Mouse (Mus musculus) neural tube, embryonic 15.5 days (tissue): ENCODE results near the gene Wdr82. TPM values are rescaled to one million over a fixed set of nuclear protein-coding genes. Genes with fewer than 3 reads are reported as not detected.

Experiments
- ATAC-seq: fragments of 200-750 bp; cut with Nextera tagmentation; 2 replicates; pipeline ENCODE4 v1.8.0; 2017; ENCODE audit warnings: mild to moderate bottlenecking, moderate TSS enrichment, moderate library complexity; ENCODE audit not compliant: low FRiP score
- H3K27ac ChIP-seq: fragments of 300-500 bp; sonication (generic); replicated peaks from 2 replicates; pipeline ENCODE4 v1.5.1; 2015; ENCODE audit warnings: mild to moderate bottlenecking, inconsistent platforms
- H3K27me3 ChIP-seq: fragments of 300-500 bp; sonication (generic); replicated peaks from 2 replicates; pipeline ENCODE4 v1.6.1; 2015; ENCODE audit warnings: inconsistent platforms
- H3K36me3 ChIP-seq: fragments of 300-500 bp; sonication (generic); 2 replicates; pipeline ENCODE4 v1.6.1; 2015; ENCODE audit warnings: inconsistent platforms
- H3K4me1 ChIP-seq: fragments of 300-500 bp; sonication (generic); 2 replicates; pipeline ENCODE4 v1.6.1; 2015; ENCODE audit warnings: inconsistent platforms
- H3K4me2 ChIP-seq: fragments of 300-500 bp; sonication (generic); 2 replicates; pipeline ENCODE4 v1.6.1; 2015; ENCODE audit warnings: inconsistent platforms, mild to moderate bottlenecking, moderate library complexity
- H3K4me3 ChIP-seq: fragments of 300-500 bp; sonication (generic); replicated peaks from 2 replicates; pipeline ENCODE4 v1.5.1; 2015; ENCODE audit warnings: mild to moderate bottlenecking, inconsistent platforms
- H3K9ac ChIP-seq: fragments of 300-500 bp; sonication (generic); replicated peaks from 2 replicates; pipeline ENCODE4 v1.6.1; 2015; ENCODE audit warnings: mild to moderate bottlenecking, inconsistent platforms
- H3K9me3 ChIP-seq: fragments of 300-500 bp; sonication (generic); replicated peaks from 2 replicates; pipeline ENCODE4 v1.6.1; 2016; ENCODE audit warnings: inconsistent platforms
- WGBS: fragments of 180-500 bp; shearing (Covaris S2); methylation state at CpG from one replicate; pipeline ENCODE4 v1.1.7; 2015; ENCODE audit warnings: mixed read lengths; 5-methylcytosine and 5-hydroxymethylcytosine counted together
- polyA plus RNA-seq: library from polyadenylated mRNA; unstranded; fragments of >200 nt; fragmentation: Nextera tagmentation; extraction: Ambion mirVana; gene quantifications from 2 replicates; pipeline ENCODE4 v1.2.1, GENCODE M21; 2015

Wdr82 gene
- polyA plus RNA-seq, 1 experiment from 2014 or later = 32.1 TPM

DNA sequence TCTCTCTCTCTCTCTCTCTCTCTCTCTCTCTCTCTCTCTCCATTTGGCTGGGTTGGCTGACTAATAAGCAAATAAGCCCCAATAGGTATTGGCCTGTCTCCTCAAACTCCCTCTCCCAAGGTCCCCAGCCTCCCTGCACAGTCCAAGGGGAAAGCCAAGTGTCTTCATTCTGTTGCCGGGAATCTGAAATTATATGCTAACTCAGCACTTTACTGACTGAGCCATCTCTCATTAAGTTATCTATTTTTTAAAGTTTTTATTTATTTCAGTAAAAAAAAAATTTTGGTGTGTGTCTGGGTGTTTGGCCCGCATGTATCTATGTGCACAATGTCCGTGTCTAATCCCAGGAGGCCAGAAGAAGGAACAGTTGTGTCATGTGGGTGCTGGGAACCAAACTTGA is 31.2 kb downstream of the Wdr82 start:
- peaks cover 58% of the 10 kb centered on the region for H3K4me1 ChIP-seq
- peak overlapping the region; percentile 70 for H3K4me2 ChIP-seq
- no peaks in the 10 kb centered on the region for H3K27me3 ChIP-seq
- no peak overlapping the region for H3K27ac ChIP-seq
- H3K4me3 ChIP-seq = peak overlapping the region; percentile 79; the same call in 1 of the 2 replicates
- no peak overlapping the region for H3K9ac ChIP-seq
- no peaks in the 10 kb centered on the region for H3K36me3 ChIP-seq
- H3K9me3 ChIP-seq = no peaks in the 10 kb centered on the region
- 84% methylated on average over 3 of the region's 3 CpGs for WGBS
- no peak for ATAC-seq

DNA sequence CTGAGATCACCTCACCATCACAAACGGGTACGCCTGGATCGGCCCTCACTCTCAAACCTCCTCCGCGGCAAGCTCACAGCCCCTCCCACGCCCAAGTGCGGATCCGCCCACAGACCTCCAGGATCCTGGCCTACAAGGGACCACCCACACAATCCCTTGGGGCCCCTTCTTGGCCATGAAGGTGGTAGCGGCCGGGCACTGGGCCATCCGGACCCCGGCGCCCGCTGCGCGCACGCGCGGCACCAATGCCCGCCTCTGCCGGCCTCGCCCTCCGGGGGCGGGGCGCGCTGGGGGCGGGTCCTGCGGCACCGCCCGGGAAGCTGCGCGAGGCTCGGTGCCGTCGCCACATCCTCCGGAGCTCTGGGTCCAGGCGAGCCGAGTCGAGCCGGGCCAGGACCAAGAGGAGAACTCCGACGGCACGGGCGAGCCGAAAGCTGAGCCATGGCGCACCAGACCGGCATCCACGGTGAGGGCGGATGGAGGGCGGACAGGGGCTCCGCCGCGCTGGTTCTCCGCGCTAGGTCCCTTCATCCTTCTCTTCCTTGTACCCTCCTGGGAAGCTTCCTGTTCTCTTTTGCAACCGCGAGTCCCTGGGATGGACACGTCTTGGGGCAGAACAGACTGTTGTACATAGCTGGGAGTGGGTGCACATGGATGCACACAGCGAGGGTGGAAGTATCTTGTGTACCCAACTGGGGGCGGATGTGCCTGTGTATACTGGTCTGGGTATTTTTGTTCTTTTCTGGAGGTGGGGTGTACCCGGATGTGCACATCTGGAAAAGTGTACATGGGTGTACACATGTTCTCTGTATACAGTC is 32.3 kb downstream of the Wdr82 start, which contains the start of gene Twf2:
Gene Twf2 (plus strand): TSS at position 290 of the 818 bp plus-strand sequence.
- H3K4me2 ChIP-seq = peak within 1 kb of the TSS; percentile 70
- no peaks in the 10 kb centered on the region for H3K27me3 ChIP-seq
- peak; percentile 88 for ATAC-seq
- no peaks in the 10 kb centered on the region for H3K9me3 ChIP-seq
- peak within 1 kb of the TSS; percentile 83 for H3K27ac ChIP-seq
- peak within 1 kb of the TSS; percentile 79 for H3K9ac ChIP-seq
- H3K4me3 ChIP-seq = peak within 1 kb of the TSS; percentile 79
- H3K4me1 ChIP-seq = peaks cover 57% of the 10 kb centered on the region
- H3K36me3 ChIP-seq = no peaks in the 10 kb centered on the region
- WGBS = 1% methylated on average over 59 of the region's 61 CpGs

DNA sequence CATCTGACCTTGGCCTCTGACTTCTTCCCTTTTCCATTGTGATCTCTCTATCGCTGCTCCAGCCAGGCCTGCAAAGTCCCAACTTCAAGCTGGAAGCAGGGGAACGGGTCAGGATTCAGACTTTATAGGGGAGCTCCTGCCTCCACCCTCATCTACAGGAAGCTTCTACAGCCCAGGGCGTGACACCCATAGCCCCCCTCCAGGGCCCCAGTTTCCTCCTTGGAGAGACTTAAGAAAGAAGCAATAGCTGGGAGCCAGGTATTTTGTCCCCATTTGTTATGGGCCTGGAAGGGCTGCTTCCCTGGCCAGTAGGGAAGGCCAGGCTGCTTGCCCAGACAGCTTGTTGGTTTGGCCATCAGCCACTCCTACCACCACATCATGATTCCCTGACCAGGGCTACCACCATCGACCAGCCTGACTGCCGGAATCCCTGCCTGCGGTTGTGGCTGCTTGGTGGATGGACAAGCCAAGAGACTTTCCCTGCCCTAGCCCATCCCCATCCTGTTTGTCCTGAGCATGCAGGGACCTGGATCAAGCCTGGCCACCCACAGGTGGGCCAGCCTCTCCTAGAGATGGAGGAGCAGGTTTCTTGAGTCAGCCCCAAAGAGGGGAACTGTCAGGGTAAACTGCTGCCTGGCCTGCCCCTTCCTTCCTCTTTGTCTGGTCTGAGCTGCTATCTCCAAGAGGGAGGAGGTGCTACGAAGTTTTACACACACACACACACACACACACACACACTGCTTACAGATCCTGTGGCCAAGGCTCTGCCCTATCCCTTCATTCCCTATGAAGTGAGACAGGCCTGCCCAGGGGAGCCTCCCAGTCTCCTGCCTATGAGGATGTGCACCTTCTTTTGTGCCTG is 33.5 kb downstream of the Wdr82 start:
- peak overlapping the region; percentile 79 for H3K4me3 ChIP-seq

GRCm38 (mm10) chr9:106205713-106206290 is 35.1 kb downstream of the Wdr82 start:
- Histone ChIP-seq H3K36me3 (0 out of 2 replicates have a peak, but pooled peaks cover 6% of the 10 kb centered on the region), H3K4me2 (no peak overlapping the region), H3K27me3 (no peaks in the 10 kb centered on the region), H3K27ac (no peak overlapping the region), H3K9ac (no peak overlapping the region), H3K4me3 (no peak overlapping the region), H3K9me3 (no peaks in the 10 kb centered on the region), H3K4me1 (peaks cover 42% of the 10 kb centered on the region)
- WGBS = 88% methylated on average over 7 of the region's 7 CpGs
- no peak for ATAC-seq

More for the DNA sequence above, 33.5 kb downstream of the Wdr82 start:
- peak overlapping the region; percentile 79 for H3K9ac ChIP-seq
- peaks cover 49% of the 10 kb centered on the region for H3K4me1 ChIP-seq
- H3K27me3 ChIP-seq = no peaks in the 10 kb centered on the region
- 81% methylated on average over 7 of the region's 7 CpGs for WGBS
- ATAC-seq = no peak
- H3K36me3 ChIP-seq = 0 out of 2 replicates have a peak, but pooled peaks cover 4% of the 10 kb centered on the region
- no peaks in the 10 kb centered on the region for H3K9me3 ChIP-seq
- peak overlapping the region; percentile 70 for H3K4me2 ChIP-seq
- H3K27ac ChIP-seq = no peak overlapping the region

DNA sequence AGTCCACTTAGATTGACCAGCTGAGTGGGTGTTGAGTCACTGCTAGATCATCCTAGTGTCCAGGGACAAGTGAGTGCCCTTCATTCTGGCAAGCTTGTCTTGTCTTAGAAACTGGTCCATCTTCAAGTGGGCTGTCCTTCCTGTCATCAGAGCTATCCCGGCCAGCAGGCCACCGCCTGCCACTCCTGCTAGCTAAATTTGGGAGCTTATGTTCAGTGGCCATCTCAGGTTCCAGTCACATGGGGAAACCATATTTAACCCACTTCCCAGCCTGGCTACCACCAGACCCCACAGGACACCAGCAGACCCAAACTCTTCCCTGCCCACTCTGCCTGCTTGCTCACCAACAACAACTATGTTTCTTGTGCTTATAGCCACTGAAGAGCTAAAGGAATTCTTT is 35.8 kb downstream of the Wdr82 start:
- no peak overlapping the region for H3K27ac ChIP-seq
- no peaks in the 10 kb centered on the region for H3K9me3 ChIP-seq
- H3K4me1 ChIP-seq = peaks cover 49% of the 10 kb centered on the region
- no peak overlapping the region for H3K4me2 ChIP-seq
- H3K9ac ChIP-seq = no peak overlapping the region
- H3K27me3 ChIP-seq = no peaks in the 10 kb centered on the region
- H3K36me3 ChIP-seq = 0 out of 2 replicates have a peak, but pooled peaks cover 6% of the 10 kb centered on the region
- ATAC-seq = no peak
- H3K4me3 ChIP-seq = no peak overlapping the region
- 92% methylated on average over 2 of the region's 2 CpGs for WGBS

DNA sequence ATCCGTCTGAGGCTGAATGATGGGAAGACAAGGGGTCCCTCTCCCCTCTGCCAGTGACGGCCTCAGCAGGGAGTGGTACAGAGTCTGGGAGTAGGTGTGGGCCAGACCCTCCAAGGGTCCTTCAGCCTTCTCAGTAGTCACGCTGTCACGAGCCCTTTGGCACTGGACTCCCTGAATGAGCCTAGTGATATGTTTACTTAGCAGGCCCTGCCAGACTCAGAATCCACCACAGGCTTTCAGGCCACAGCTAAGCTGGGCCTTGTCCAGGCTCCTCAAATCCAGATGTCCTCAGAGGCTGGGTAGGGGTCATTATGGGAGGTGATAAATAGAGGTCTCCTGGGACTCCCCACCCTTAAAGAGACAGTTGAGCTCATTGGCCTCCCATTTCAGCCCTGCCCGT is 37.5 kb downstream of the Wdr82 start:
- 87% methylated on average over 5 of the region's 5 CpGs for WGBS
- peaks cover 15% of the 10 kb centered on the region for H3K36me3 ChIP-seq
- no peak overlapping the region for H3K27ac ChIP-seq
- ATAC-seq = no peak
- H3K4me1 ChIP-seq = peaks cover 52% of the 10 kb centered on the region
- H3K27me3 ChIP-seq = no peaks in the 10 kb centered on the region
- H3K4me3 ChIP-seq = no peak overlapping the region
- H3K9me3 ChIP-seq = no peaks in the 10 kb centered on the region
- H3K4me2 ChIP-seq = no peak overlapping the region
- H3K9ac ChIP-seq = no peak overlapping the region

GRCm38 (mm10) chr9:106209954-106210353 is 39.2 kb downstream of the Wdr82 start:
- 92% methylated on average over 4 of the region's 4 CpGs for WGBS
- no peak overlapping the region for H3K4me3 ChIP-seq
- no peak overlapping the region for H3K9ac ChIP-seq
- H3K36me3 ChIP-seq = peaks cover 33% of the 10 kb centered on the region
- no peaks in the 10 kb centered on the region for H3K9me3 ChIP-seq
- H3K4me2 ChIP-seq = no peak overlapping the region
- H3K4me1 ChIP-seq = peaks cover 34% of the 10 kb centered on the region
- ATAC-seq = no peak
- H3K27me3 ChIP-seq = no peaks in the 10 kb centered on the region
- H3K27ac ChIP-seq = no peak overlapping the region

DNA sequence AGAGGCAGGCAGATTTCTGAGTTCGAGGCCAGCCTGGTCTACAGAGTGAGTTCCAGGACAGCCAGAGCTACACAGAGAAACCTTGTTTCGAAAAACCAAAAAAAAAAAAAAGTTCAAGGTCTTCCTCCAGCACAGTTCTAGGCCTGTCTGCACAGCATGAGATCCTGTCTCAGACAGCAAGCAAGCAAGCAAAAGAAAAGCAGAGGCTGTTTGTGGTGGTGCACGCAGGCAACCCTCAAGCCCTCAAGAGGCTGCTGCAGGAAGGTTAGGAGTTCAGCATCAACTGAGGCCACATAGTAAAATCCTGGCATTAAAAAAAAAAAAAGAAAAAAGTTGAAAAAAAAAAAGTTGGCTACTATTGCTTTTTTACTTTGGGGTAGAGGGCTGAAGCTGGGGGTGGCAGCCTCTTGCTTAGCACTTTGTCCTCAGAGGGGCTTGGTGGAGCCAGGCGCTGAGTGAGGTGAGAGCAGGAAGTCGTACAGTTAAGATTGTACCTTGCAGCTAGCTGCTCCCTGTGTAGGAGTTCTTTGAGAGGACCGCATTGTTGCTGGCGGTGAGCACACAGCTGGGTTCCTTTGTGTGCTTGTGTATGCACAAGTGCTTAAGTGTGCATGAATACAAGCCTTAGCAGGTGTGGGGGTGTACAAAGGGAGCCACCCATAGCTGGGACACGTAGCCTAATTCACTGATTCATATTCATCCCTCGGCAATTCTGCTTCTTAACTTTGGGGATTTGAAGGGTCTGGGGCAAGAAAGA is 40.3 kb downstream of the Wdr82 start:
- ATAC-seq = no peak
- peaks cover 26% of the 10 kb centered on the region for H3K4me1 ChIP-seq
- no peak overlapping the region for H3K4me3 ChIP-seq
- peak overlapping the region; percentile 57 for H3K4me2 ChIP-seq
- 37% methylated on average over 9 of the region's 9 CpGs for WGBS
- H3K27ac ChIP-seq = peak overlapping the region; percentile 67; the same call in 1 of the 2 replicates
- peaks cover 39% of the 10 kb centered on the region for H3K36me3 ChIP-seq
- no peaks in the 10 kb centered on the region for H3K27me3 ChIP-seq
- no peaks in the 10 kb centered on the region for H3K9me3 ChIP-seq
- 0 out of 2 replicates have a peak overlapping the region, but pooled peaks have one; percentile 28 for H3K9ac ChIP-seq

- Histone ChIP-seq H3K9ac (0 out of 2 replicates have a peak overlapping the region, but pooled peaks have one; percentile 28), H3K36me3 (peaks cover 43% of the 10 kb centered on the region), H3K4me3 (peak overlapping the region; percentile 29), H3K4me2 (peak overlapping the region; percentile 57), H3K4me1 (peaks cover 17% of the 10 kb centered on the region), H3K9me3 (no peaks in the 10 kb centered on the region), H3K27ac (peak overlapping the region; percentile 67), H3K27me3 (no peaks in the 10 kb centered on the region)
- WGBS = 20% methylated on average over 37 of the region's 37 CpGs
- ATAC-seq = peak; percentile 87
Observed at GRCm38 (mm10) chr9:106211680-106212593, 41.2 kb downstream of the Wdr82 start.

DNA sequence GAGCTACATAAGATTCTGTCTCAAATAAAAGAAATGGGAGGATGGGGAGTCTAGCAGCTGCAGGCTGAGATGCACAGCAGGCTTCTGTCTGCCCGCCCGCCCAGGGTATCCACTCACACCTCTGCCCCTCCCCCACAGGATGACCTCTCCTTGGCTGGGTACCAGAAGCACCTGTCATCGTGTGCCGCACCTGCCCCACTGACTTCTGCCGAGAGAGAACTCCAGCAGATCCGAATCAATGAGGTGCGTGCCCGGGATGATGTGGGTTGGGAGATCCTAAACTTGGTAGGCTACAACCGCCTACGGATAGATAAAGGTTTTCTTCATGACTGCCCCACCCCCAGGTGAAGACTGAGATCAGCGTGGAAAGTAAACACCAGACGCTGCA is 41.9 kb downstream of the Wdr82 start:
- H3K27me3 ChIP-seq = no peaks in the 10 kb centered on the region
- H3K27ac ChIP-seq = no peak overlapping the region
- no peak overlapping the region for H3K4me3 ChIP-seq
- ATAC-seq = no peak
- no peaks in the 10 kb centered on the region for H3K9me3 ChIP-seq
- H3K36me3 ChIP-seq = peaks cover 43% of the 10 kb centered on the region
- H3K4me1 ChIP-seq = peaks cover 15% of the 10 kb centered on the region
- H3K4me2 ChIP-seq = no peak overlapping the region
- no peak overlapping the region for H3K9ac ChIP-seq
- 90% methylated on average over 12 of the region's 12 CpGs for WGBS
